Mouse (Mus musculus) gastrocnemius, adult 8-10 months (tissue): ENCODE data around the gene Actl7a. TPM values are rescaled to one million over a fixed set of nuclear protein-coding genes. Genes with fewer than 3 reads are reported as not detected.

Experiments
- DNase-seq, 2 experiments: peaks; one replicate each; pipeline ENCODE4 v3.0.0; 2022; ENCODE audit warnings: low spot score in 2 of 2
- total RNA-seq, 4 experiments: library from RNA; stranded (reverse); gene quantifications; 2 replicates each; pipeline ENCODE4 v1.2.4; 2022

Actl7a gene
- total RNA-seq, 4 experiments from 2014 or later = not detected

DNA sequence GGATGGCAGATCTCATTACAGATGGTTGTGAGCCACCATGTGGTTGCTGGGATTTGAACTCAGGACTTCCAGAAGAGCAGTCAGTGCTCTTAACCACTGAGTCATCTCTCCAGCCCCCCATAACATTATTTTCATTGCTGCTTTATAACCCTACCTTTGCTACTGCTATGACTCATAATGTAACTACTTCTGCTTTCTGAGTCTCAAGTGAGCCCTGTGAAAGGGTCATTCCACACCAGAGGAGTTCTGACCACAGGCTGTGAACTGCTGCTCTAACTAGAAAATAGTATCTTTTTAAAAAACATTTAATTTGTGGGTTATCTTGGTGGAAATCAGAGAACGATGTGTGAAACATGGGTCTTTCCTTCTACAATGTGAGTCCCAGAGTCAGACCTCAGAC, 14.5 kb downstream of the Actl7a start:
- no peak for DNase-seq

DNA sequence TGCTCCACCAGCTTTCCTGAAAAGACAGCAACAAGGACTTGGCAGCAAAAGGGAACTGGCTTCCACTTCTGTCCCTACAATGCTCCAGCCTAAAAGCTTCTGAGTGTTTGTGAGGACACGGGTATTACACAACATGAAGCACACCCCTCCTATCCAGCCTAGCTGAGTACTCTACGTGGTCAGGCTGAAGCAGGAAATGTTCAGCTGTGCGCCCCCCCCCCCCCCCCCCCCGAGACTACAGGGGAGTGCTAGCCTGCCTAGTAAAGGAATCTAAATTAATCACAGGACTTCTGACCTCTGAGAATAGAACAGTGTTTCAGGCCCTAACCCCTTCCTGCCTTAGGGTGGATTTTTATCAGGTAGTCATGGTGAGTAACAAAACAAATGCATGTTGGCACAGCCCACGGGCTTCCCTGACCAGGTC, 24.7 kb downstream of the Actl7a start:
- DNase-seq = no peak

DNA sequence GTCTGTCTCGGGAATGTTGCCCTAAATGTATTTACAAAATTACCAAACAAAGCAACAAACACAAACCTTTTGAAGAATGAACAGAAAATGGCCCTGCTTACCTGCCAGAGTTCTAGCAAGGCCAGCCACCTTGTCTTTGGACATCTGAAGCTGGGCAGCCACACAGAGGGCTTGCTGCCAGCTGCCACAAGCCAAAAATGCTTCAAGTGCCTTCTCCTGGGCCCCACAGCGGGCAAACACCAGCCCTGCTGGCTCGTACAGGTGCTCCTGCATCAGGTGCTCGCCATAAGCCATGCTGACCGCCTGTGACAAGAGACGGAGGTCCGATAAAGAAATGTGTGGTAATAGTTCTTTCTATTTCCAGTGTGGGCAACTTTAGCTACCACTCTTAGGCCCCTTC, 25.7 kb downstream of the Actl7a start:
- no peak for DNase-seq

DNA sequence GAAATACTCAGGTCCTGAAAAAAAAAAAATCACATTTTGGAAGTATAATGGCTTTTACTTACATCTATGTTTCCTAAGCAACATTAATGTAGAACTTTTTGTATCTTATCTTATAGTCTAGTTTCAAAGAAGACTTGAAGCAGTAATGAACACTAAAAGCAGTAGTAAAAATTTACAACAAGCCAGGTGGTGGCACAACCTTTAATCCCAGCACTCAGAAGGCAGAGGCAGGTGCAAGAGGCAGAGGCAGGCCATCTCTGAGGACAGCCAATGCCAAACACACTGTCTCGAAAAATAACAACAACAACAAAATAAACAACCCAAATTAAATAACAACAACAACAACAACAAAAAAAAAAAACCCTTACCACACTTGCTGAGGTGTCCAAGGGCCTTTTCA, 27.9 kb downstream of the Actl7a start:
- DNase-seq = no peak

DNA sequence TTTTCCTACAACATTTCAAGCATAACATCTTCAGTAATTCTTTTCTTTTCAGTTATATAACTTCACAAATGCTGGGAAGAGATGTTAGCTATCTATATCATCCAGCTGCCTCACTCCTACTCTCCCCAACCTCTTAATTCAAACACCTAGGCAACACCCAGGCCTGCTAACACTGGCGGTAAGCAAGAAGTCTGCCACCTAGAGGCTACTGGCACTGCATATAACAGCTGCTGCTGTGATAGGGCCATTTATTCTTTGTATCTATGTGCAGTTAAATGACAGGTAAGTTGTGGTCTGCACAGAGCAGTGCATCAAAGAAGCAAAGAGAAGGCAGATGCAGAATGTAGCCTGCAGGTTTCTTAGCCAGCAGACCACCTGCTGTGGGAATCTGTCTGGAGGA, 48.2 kb downstream of the Actl7a start:
- no peak for DNase-seq

Other genes with a start within 250 kb of the Actl7a start
- not detected for gene Gm26657, start 3.3 kb upstream of the Actl7a start, total RNA-seq
- gene Actl7b, start 2.0 kb upstream of the Actl7a start, total RNA-seq = not detected
- gene Elp1, start 58.9 kb downstream of the Actl7a start, total RNA-seq = 10 to 100 TPM; 19.3 to 25.9 (median 23.6) TPM
- gene Fam206a, start 58.9 kb downstream of the Actl7a start, total RNA-seq = 1 to 10 TPM in 3 of 4 experiments, under 1 TPM in 1; 0.73 to 1.9 (median 1.3) TPM
- gene Ctnnal1, start 121.8 kb downstream of the Actl7a start, total RNA-seq = 1 to 10 TPM; 5.8 to 9.6 (median 7.2) TPM
- gene Tmem245, start 204.0 kb downstream of the Actl7a start, total RNA-seq = 10 to 100 TPM; 19.8 to 22.6 (median 20.6) TPM
- under 1 TPM in 2 of 4 experiments, not detected in 2; 0.05 to 0.09 TPM for gene Frrs1l, start 247.0 kb downstream of the Actl7a start, total RNA-seq